Mouse (Mus musculus) embryonic fibroblast, embryonic 13.5 days (primary cell): ENCODE data around the gene Btnl2. TPM values are rescaled to one million over a fixed set of nuclear protein-coding genes. Genes with fewer than 3 reads are reported as not detected.

Experiments
- H3K27ac ChIP-seq: 2 replicates; pipeline ENCODE4 v1.5.1; 2012; ENCODE audit warnings: low read length, control low read depth, inconsistent platforms; ENCODE audit not compliant: insufficient read depth
- H3K4me1 ChIP-seq: 2 replicates; pipeline ENCODE4 v1.6.1; 2011; ENCODE audit warnings: low read length; ENCODE audit not compliant: control insufficient read depth, insufficient read depth
- H3K4me3 ChIP-seq: 2 replicates; pipeline ENCODE4 v1.5.1; 2011; ENCODE audit warnings: mild to moderate bottlenecking, control low read depth, low read length; ENCODE audit not compliant: insufficient read depth
- CTCF ChIP-seq: IDR thresholded peaks from 2 replicates; pipeline ENCODE4 v1.5.1; 2011; ENCODE audit warnings: mild to moderate bottlenecking, control low read depth, low read length, moderate library complexity, borderline replicate concordance; ENCODE audit not compliant: insufficient read depth
- POLR2A ChIP-seq: IDR thresholded peaks from 2 replicates; pipeline ENCODE4 v1.6.1; 2011; ENCODE audit warnings: low read depth, mild to moderate bottlenecking, control low read depth, low read length, moderate library complexity
- polyA plus RNA-seq: library from polyadenylated mRNA; stranded (reverse); fragments of >200 nt; gene quantifications from 2 replicates; pipeline ENCODE4 v1.2.4, GENCODE M21; 2011; ENCODE audit warnings: low read depth; ENCODE audit not compliant: missing spikeins, insufficient read length

Gene Btnl2
- polyA plus RNA-seq, 1 experiment: not detected

GRCm38 (mm10) chr17:34346041-34346440 lies 8.6 kb upstream of the Btnl2 start:
- H3K4me1 ChIP-seq: no peaks in the 10 kb centered on the region
- H3K4me3 ChIP-seq: no peak overlapping the region
- no peak for TF ChIP-seq CTCF
- TF ChIP-seq POLR2A: no peak
- H3K27ac ChIP-seq: no peak overlapping the region

GRCm38 (mm10) chr17:34347606-34348308 lies 6.9 kb upstream of the Btnl2 start:
- Histone ChIP-seq H3K4me1 (no peaks in the 10 kb centered on the region), H3K4me3 (no peak overlapping the region), H3K27ac (no peak overlapping the region)
- no peak for TF ChIP-seq CTCF
- TF ChIP-seq POLR2A: no peak

GRCm38 (mm10) chr17:34349429-34349828 lies 5.2 kb upstream of the Btnl2 start:
- no peaks in the 10 kb centered on the region for H3K4me1 ChIP-seq
- no peak overlapping the region for H3K27ac ChIP-seq
- no peak overlapping the region for H3K4me3 ChIP-seq
- TF ChIP-seq POLR2A (no peak), CTCF (peak; percentile 40; the same call in 1 of the 2 replicates)

- Histone ChIP-seq H3K4me3 (no peak overlapping the region), H3K27ac (no peak overlapping the region), H3K4me1 (no peaks in the 10 kb centered on the region)
- TF ChIP-seq POLR2A: no peak
- TF ChIP-seq CTCF: no peak
These were observed 318 bp downstream of the Btnl2 start for GRCm38 (mm10) chr17:34354940-34355339.

- H3K4me3 ChIP-seq: no peak overlapping the region
- no peak overlapping the region for H3K27ac ChIP-seq
- TF ChIP-seq CTCF (no peak), POLR2A (no peak)
- H3K4me1 ChIP-seq: no peaks in the 10 kb centered on the region
These were observed 8.4 kb downstream of the Btnl2 start for GRCm38 (mm10) chr17:34362954-34363546.

GRCm38 (mm10) chr17:34363676-34364310 lies 9.2 kb downstream of the Btnl2 start:
- TF ChIP-seq CTCF: no peak
- TF ChIP-seq POLR2A: no peak
- Histone ChIP-seq H3K27ac (no peak overlapping the region), H3K4me1 (no peaks in the 10 kb centered on the region), H3K4me3 (no peak overlapping the region)

- Histone ChIP-seq H3K4me3 (no peak overlapping the region), H3K27ac (no peak overlapping the region), H3K4me1 (no peaks in the 10 kb centered on the region)
- no peak for TF ChIP-seq CTCF
- no peak for TF ChIP-seq POLR2A
These were observed 10.4 kb downstream of the Btnl2 start for GRCm38 (mm10) chr17:34365031-34365430.

- no peak for TF ChIP-seq CTCF
- no peak for TF ChIP-seq POLR2A
- Histone ChIP-seq H3K4me3 (no peak overlapping the region), H3K4me1 (no peaks in the 10 kb centered on the region), H3K27ac (no peak overlapping the region)
These were observed 15.9 kb downstream of the Btnl2 start for GRCm38 (mm10) chr17:34370563-34370962.

GRCm38 (mm10) chr17:34373055-34373709 lies 18.6 kb downstream of the Btnl2 start:
- H3K4me3 ChIP-seq: no peak overlapping the region
- no peaks in the 10 kb centered on the region for H3K4me1 ChIP-seq
- H3K27ac ChIP-seq: no peak overlapping the region
- TF ChIP-seq CTCF (no peak), POLR2A (no peak)

- TF ChIP-seq CTCF (no peak), POLR2A (no peak)
- no peak within 1 kb of the TSS for H3K27ac ChIP-seq
These were observed 22.2 kb downstream of the Btnl2 start, which contains the start of gene Btnl1 for GRCm38 (mm10) chr17:34376847-34377246. Btnl1 (plus strand) TSS chr17:34377132.

More at GRCm38 (mm10) chr17:34376847-34377246, 22.2 kb downstream of the Btnl2 start, which contains the start of gene Btnl1:
- H3K4me3 ChIP-seq: no peak within 1 kb of the TSS
- no peaks in the 10 kb centered on the region for H3K4me1 ChIP-seq
